In the genomic region with DNA sequence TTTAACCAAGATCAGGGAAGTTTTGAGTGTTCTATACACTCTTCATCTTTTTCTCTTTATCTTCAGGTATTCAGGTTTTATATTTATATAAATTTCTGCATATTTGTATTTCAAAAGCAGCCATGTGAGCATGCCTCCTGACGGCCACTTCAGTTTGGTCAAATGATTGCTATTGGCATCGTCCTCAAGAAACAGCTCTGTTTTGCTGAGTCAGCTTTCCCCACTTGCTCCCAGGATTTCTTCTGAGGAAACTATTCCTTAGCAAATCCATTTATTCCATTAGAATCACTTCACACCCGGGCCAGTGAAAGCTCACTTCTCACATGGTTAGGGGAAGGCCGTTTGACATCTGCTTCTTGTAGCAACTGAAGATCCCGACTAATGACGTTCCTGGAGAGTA, we compare ENCODE assay signal across 37 mouse cellular contexts. TPM values are rescaled to one million over a fixed set of nuclear protein-coding genes. Genes with fewer than 3 reads are reported as not detected.
"Had no signal": no experiment of that assay in that cellular context is flagged by ENCODE, and none has a peak within 500 bp of the region (broad histone marks: within the 10 kb centered on the region; RNA-seq: fewer than 3 reads in every experiment).

No protein-coding gene starts in this region.

- H3K4me3 ChIP-seq: embryonic facial prominence, embryonic 10.5 days; embryonic facial prominence, embryonic 12.5 days; embryonic facial prominence, embryonic 13.5 days; embryonic facial prominence, embryonic 15.5 days; erythroblast, embryonic 14.5 days; forebrain, embryonic 10.5 days; forebrain, embryonic 12.5 days; forebrain, embryonic 13.5 days; forebrain, embryonic 15.5 days; gastrocnemius, adult 2 months; heart, adult 2 months; heart, embryonic 10.5 days had no signal

- H3K9me3 ChIP-seq: embryonic facial prominence, embryonic 10.5 days; embryonic facial prominence, embryonic 12.5 days; embryonic facial prominence, embryonic 13.5 days; embryonic facial prominence, embryonic 15.5 days; forebrain, embryonic 10.5 days; forebrain, embryonic 12.5 days; forebrain, embryonic 13.5 days; forebrain, embryonic 15.5 days; heart, embryonic 10.5 days had no signal

- H3K4me2 ChIP-seq: embryonic facial prominence, embryonic 12.5 days; embryonic facial prominence, embryonic 13.5 days; embryonic facial prominence, embryonic 15.5 days; forebrain, embryonic 12.5 days; forebrain, embryonic 13.5 days; forebrain, embryonic 15.5 days had no signal

- H3K27ac ChIP-seq: embryonic facial prominence, embryonic 10.5 days; embryonic facial prominence, embryonic 12.5 days; embryonic facial prominence, embryonic 13.5 days; embryonic facial prominence, embryonic 15.5 days; forebrain, embryonic 10.5 days; forebrain, embryonic 12.5 days; forebrain, embryonic 13.5 days; forebrain, embryonic 15.5 days; gastrocnemius, adult 2 months; heart, adult 2 months; heart, embryonic 10.5 days had no signal

- H3K27me3 ChIP-seq: embryonic facial prominence, embryonic 12.5 days; embryonic facial prominence, embryonic 13.5 days; embryonic facial prominence, embryonic 15.5 days; forebrain, embryonic 12.5 days; forebrain, embryonic 13.5 days; forebrain, embryonic 15.5 days had no signal

- H3K4me1 ChIP-seq: embryonic facial prominence, embryonic 10.5 days; embryonic facial prominence, embryonic 12.5 days; embryonic facial prominence, embryonic 13.5 days; embryonic facial prominence, embryonic 15.5 days; forebrain, embryonic 10.5 days; forebrain, embryonic 12.5 days; forebrain, embryonic 13.5 days; forebrain, embryonic 15.5 days; heart, embryonic 10.5 days had no signal

- H3K36me3 ChIP-seq: embryonic facial prominence, embryonic 10.5 days; embryonic facial prominence, embryonic 12.5 days; embryonic facial prominence, embryonic 13.5 days; embryonic facial prominence, embryonic 15.5 days; forebrain, embryonic 10.5 days; forebrain, embryonic 12.5 days; forebrain, embryonic 15.5 days; heart, embryonic 10.5 days had no signal

- DNase-seq: cerebellum, postnatal 10 days; cerebellum, postnatal 14 days; cerebellum, postnatal 25 days; cerebellum, postnatal 36 days; embryo, embryonic 11 days; forebrain, postnatal 0 days; gastrocnemius, adult 2 months; gastrocnemius, postnatal 10 days; gastrocnemius, postnatal 14 days; gastrocnemius, postnatal 25 days; gastrocnemius, postnatal 36 days; heart, adult 11 months; heart, adult 18-20 months; heart, adult 2 months had no signal

- H3K9ac ChIP-seq: embryonic facial prominence, embryonic 12.5 days; embryonic facial prominence, embryonic 13.5 days; embryonic facial prominence, embryonic 15.5 days; forebrain, embryonic 12.5 days; forebrain, embryonic 13.5 days; forebrain, embryonic 15.5 days; forebrain, postnatal 0 days had no signal

RNA-seq across cellular contexts. Expression of a gene that starts 8.1 kb away (rescaled TPM):
- total RNA-seq: common myeloid progenitor, adult 5-6 weeks; forebrain, postnatal 0 days; gastrocnemius, adult 18-20 months; gastrocnemius, adult 2 months; gastrocnemius, adult 8-10 months; gastrocnemius, postnatal 10 days; gastrocnemius, postnatal 14 days; gastrocnemius, postnatal 25 days; gastrocnemius, postnatal 36 days; gastrocnemius, postnatal 4 days; granulocyte monocyte progenitor cell, adult 5-6 weeks; heart, adult 18-20 months; heart, adult 2 months; heart, adult 8-10 months had no signal
- polyA plus RNA-seq: cortical plate, adult 2 months; embryonic facial prominence, embryonic 10.5 days; embryonic facial prominence, embryonic 11.5 days; embryonic facial prominence, embryonic 12.5 days; embryonic facial prominence, embryonic 13.5 days; embryonic facial prominence, embryonic 14.5 days; embryonic facial prominence, embryonic 15.5 days; erythroblast, embryonic 14.5 days; forebrain, embryonic 10.5 days; forebrain, embryonic 11.5 days; forebrain, embryonic 12.5 days; forebrain, embryonic 13.5 days; forebrain, embryonic 14.5 days; forebrain, embryonic 15.5 days; forebrain, embryonic 16.5 days; forebrain, postnatal 0 days; frontal cortex, adult 2 months; heart, adult 2 months; heart, embryonic 10.5 days had no signal

RNA-seq across cellular contexts. Expression of a gene that starts 13.5 kb away (rescaled TPM):
- total RNA-seq: common myeloid progenitor, adult 5-6 weeks; forebrain, postnatal 0 days; gastrocnemius, adult 18-20 months; gastrocnemius, adult 2 months; gastrocnemius, adult 8-10 months; gastrocnemius, postnatal 10 days; gastrocnemius, postnatal 14 days; gastrocnemius, postnatal 25 days; gastrocnemius, postnatal 36 days; gastrocnemius, postnatal 4 days; granulocyte monocyte progenitor cell, adult 5-6 weeks; heart, adult 18-20 months; heart, adult 2 months; heart, adult 8-10 months had no signal
- polyA plus RNA-seq: cortical plate, adult 2 months; embryonic facial prominence, embryonic 10.5 days; embryonic facial prominence, embryonic 11.5 days; embryonic facial prominence, embryonic 12.5 days; embryonic facial prominence, embryonic 13.5 days; embryonic facial prominence, embryonic 14.5 days; embryonic facial prominence, embryonic 15.5 days; erythroblast, embryonic 14.5 days; forebrain, embryonic 10.5 days; forebrain, embryonic 11.5 days; forebrain, embryonic 12.5 days; forebrain, embryonic 13.5 days; forebrain, embryonic 14.5 days; forebrain, embryonic 15.5 days; forebrain, embryonic 16.5 days; forebrain, postnatal 0 days; frontal cortex, adult 2 months; heart, adult 2 months; heart, embryonic 10.5 days had no signal

RNA-seq across cellular contexts. Expression of a gene that starts 20.0 kb away (rescaled TPM):
- total RNA-seq: common myeloid progenitor, adult 5-6 weeks; forebrain, postnatal 0 days; gastrocnemius, adult 18-20 months; gastrocnemius, adult 2 months; gastrocnemius, adult 8-10 months; gastrocnemius, postnatal 10 days; gastrocnemius, postnatal 14 days; gastrocnemius, postnatal 25 days; gastrocnemius, postnatal 36 days; gastrocnemius, postnatal 4 days; granulocyte monocyte progenitor cell, adult 5-6 weeks; heart, adult 18-20 months; heart, adult 2 months; heart, adult 8-10 months had no signal
- polyA plus RNA-seq: cortical plate, adult 2 months; embryonic facial prominence, embryonic 10.5 days; embryonic facial prominence, embryonic 11.5 days; embryonic facial prominence, embryonic 12.5 days; embryonic facial prominence, embryonic 13.5 days; embryonic facial prominence, embryonic 14.5 days; embryonic facial prominence, embryonic 15.5 days; erythroblast, embryonic 14.5 days; forebrain, embryonic 10.5 days; forebrain, embryonic 11.5 days; forebrain, embryonic 12.5 days; forebrain, embryonic 13.5 days; forebrain, embryonic 14.5 days; forebrain, embryonic 15.5 days; forebrain, embryonic 16.5 days; forebrain, postnatal 0 days; frontal cortex, adult 2 months; heart, adult 2 months; heart, embryonic 10.5 days had no signal

RNA-seq across cellular contexts. Expression of a gene that starts 21.2 kb away (rescaled TPM):
- total RNA-seq: common myeloid progenitor, adult 5-6 weeks; forebrain, postnatal 0 days; gastrocnemius, adult 18-20 months; gastrocnemius, adult 2 months; gastrocnemius, adult 8-10 months; gastrocnemius, postnatal 10 days; gastrocnemius, postnatal 14 days; gastrocnemius, postnatal 25 days; gastrocnemius, postnatal 36 days; gastrocnemius, postnatal 4 days; granulocyte monocyte progenitor cell, adult 5-6 weeks; heart, adult 18-20 months; heart, adult 2 months; heart, adult 8-10 months had no signal
- polyA plus RNA-seq: embryonic facial prominence, embryonic 10.5 days; embryonic facial prominence, embryonic 11.5 days; embryonic facial prominence, embryonic 12.5 days; embryonic facial prominence, embryonic 13.5 days; embryonic facial prominence, embryonic 14.5 days; embryonic facial prominence, embryonic 15.5 days; erythroblast, embryonic 14.5 days; forebrain, embryonic 10.5 days; forebrain, embryonic 11.5 days; forebrain, embryonic 12.5 days; forebrain, embryonic 13.5 days; forebrain, embryonic 14.5 days; forebrain, embryonic 15.5 days; forebrain, embryonic 16.5 days; forebrain, postnatal 0 days; heart, adult 2 months; heart, embryonic 10.5 days had no signal

RNA-seq across cellular contexts. Expression of a gene that starts 33.6 kb away (rescaled TPM):
- total RNA-seq: common myeloid progenitor, adult 5-6 weeks; forebrain, postnatal 0 days; gastrocnemius, adult 18-20 months; gastrocnemius, adult 2 months; gastrocnemius, adult 8-10 months; gastrocnemius, postnatal 10 days; gastrocnemius, postnatal 14 days; gastrocnemius, postnatal 25 days; gastrocnemius, postnatal 36 days; gastrocnemius, postnatal 4 days; granulocyte monocyte progenitor cell, adult 5-6 weeks; heart, adult 18-20 months; heart, adult 2 months; heart, adult 8-10 months had no signal
- polyA plus RNA-seq: cortical plate, adult 2 months; embryonic facial prominence, embryonic 10.5 days; embryonic facial prominence, embryonic 11.5 days; embryonic facial prominence, embryonic 12.5 days; embryonic facial prominence, embryonic 13.5 days; embryonic facial prominence, embryonic 14.5 days; embryonic facial prominence, embryonic 15.5 days; erythroblast, embryonic 14.5 days; forebrain, embryonic 10.5 days; forebrain, embryonic 11.5 days; forebrain, embryonic 12.5 days; forebrain, embryonic 13.5 days; forebrain, embryonic 14.5 days; forebrain, embryonic 15.5 days; forebrain, embryonic 16.5 days; forebrain, postnatal 0 days; frontal cortex, adult 2 months; heart, adult 2 months; heart, embryonic 10.5 days had no signal
